Mouse (Mus musculus) heart, embryonic 16.5 days (tissue): Measurements from ENCODE around the gene Has3. TPM values are rescaled to one million over a fixed set of nuclear protein-coding genes. Genes with fewer than 3 reads are reported as not detected.
A peak's percentile ranks its signal among the peaks of the same experiment; 100 is the strongest.

ENCODE experiments used
- ATAC-seq: fragments of 200-750 bp; cut with Nextera tagmentation; replicated peaks from 2 replicates; pipeline ENCODE4 v1.8.0; 2017; ENCODE audit warnings: moderate number of reproducible peaks; ENCODE audit not compliant: insufficient read depth, low FRiP score; ENCODE audit errors: extremely low read depth
- H3K27ac ChIP-seq: fragments of 300-500 bp; sonication (generic); 2 replicates; pipeline ENCODE4 v1.5.1; 2014; ENCODE audit warnings: mild to moderate bottlenecking, low read length, control low read depth, moderate library complexity
- H3K27me3 ChIP-seq: fragments of 300-500 bp; sonication (generic); 2 replicates; pipeline ENCODE4 v1.6.1; 2014; ENCODE audit warnings: low read length, mixed read lengths; ENCODE audit not compliant: control insufficient read depth, insufficient read depth
- H3K36me3 ChIP-seq: fragments of 300-500 bp; sonication (generic); 2 replicates; pipeline ENCODE4 v1.6.1; 2014; ENCODE audit not compliant: control insufficient read depth, insufficient read depth
- H3K4me1 ChIP-seq: fragments of 300-500 bp; sonication (generic); 2 replicates; pipeline ENCODE4 v1.6.1; 2014; ENCODE audit warnings: low read length, mixed read lengths; ENCODE audit not compliant: control insufficient read depth, insufficient read depth
- H3K4me2 ChIP-seq: fragments of 300-500 bp; sonication (generic); 2 replicates; pipeline ENCODE4 v1.6.1; 2014; ENCODE audit warnings: low read depth, mild to moderate bottlenecking, control low read depth, low read length
- H3K4me3 ChIP-seq: fragments of 300-500 bp; sonication (generic); 2 replicates; pipeline ENCODE4 v1.5.1; 2014; ENCODE audit warnings: mild to moderate bottlenecking, control low read depth, low read length
- H3K9ac ChIP-seq: fragments of 300-500 bp; sonication (generic); 2 replicates; pipeline ENCODE4 v1.6.1; 2014; ENCODE audit warnings: low read length, control low read depth
- H3K9me3 ChIP-seq: fragments of 300-500 bp; sonication (generic); replicated peaks from 2 replicates; pipeline ENCODE4 v1.6.1; 2016; ENCODE audit warnings: low read length; ENCODE audit not compliant: control insufficient read depth
- WGBS: fragments of 180-500 bp; shearing (Covaris S2); extraction: QIAGEN DNeasy Blood & Tissue Kit; methylation state at CpG from one replicate; pipeline ENCODE4 v1.1.7; 2014; 5-methylcytosine and 5-hydroxymethylcytosine counted together
- polyA plus RNA-seq: library from polyadenylated mRNA; unstranded; fragments of >200 nt; fragmentation: Nextera tagmentation; extraction: Ambion mirVana; gene quantifications from 2 replicates; pipeline ENCODE4 v1.2.1, GENCODE M21; 2015

The Has3 gene
- polyA plus RNA-seq, 1 experiment from 2014 or later: 0.26 TPM

GRCm38 (mm10) chr8:106850034-106850433 lies 20.0 kb upstream of the Has3 start:
- no peak overlapping the region for H3K4me2 ChIP-seq
- ATAC-seq: 0 out of 2 replicates have a peak, but pooled peaks have one; percentile 5
- H3K9me3 ChIP-seq: no peaks in the 10 kb centered on the region
- no peaks in the 10 kb centered on the region for H3K27me3 ChIP-seq
- H3K4me1 ChIP-seq: no peaks in the 10 kb centered on the region
- H3K4me3 ChIP-seq: no peak overlapping the region
- H3K36me3 ChIP-seq: no peaks in the 10 kb centered on the region
- no peak overlapping the region for H3K9ac ChIP-seq
- H3K27ac ChIP-seq: no peak overlapping the region
- WGBS: 65% methylated on average over 10 of the region's 10 CpGs

DNA sequence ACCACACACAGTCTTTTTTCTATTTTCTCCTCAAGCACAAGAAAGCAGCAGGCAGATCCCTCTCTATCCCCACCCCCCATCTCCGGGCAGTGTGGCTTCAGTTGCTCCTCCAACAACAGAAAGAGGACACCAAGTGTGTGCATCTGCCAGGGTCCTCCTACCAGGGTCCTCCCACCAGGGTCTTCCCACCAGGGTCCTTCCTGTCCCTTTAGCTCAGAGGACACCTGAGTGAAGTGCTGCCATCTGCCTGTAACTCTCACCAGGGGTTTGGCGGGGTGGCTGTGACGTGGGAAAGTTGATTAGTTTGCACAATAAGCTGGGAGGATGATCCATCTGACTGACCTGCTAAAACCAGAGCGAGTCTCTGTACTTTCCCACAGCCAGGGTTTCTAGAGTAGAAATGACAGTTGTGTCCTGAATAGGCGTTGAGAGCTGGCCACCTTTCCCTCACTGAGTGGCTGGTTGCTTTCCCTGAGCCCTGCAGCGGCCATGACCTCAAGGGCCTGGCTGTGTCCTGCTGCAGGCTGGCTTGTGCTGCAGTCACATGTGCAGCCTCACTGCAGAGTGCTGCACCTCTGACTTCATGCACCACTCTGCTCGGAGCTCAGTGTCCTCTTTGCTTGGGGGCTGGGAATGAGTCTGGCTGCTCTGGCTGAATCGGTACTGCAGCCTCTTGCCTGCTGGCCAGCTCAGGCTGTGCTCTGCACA lies 15.4 kb upstream of the Has3 start:
- Histone ChIP-seq H3K4me2 (no peak overlapping the region), H3K4me3 (no peak overlapping the region), H3K9ac (no peak overlapping the region), H3K4me1 (no peaks in the 10 kb centered on the region), H3K9me3 (no peaks in the 10 kb centered on the region), H3K36me3 (no peaks in the 10 kb centered on the region), H3K27me3 (no peaks in the 10 kb centered on the region), H3K27ac (no peak overlapping the region)
- ATAC-seq: no peak
- 38% methylated on average over 8 of the region's 8 CpGs for WGBS

DNA sequence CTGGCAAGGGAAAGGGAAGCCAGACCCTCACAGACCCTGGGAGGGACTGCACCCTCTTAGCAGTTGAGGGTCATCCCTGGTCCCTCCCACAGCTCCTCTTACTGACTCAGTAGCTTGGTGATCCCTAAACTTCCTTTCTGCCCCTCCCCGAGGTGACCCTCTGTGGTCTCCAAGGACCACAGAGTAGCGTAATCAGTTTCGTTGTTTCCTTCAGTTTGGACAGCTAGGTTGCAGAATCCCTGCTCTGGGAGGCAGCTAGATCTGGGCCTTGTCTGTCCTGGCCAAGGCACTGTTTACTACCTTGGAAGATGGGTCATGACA lies 14.8 kb upstream of the Has3 start:
- Histone ChIP-seq H3K9me3 (no peaks in the 10 kb centered on the region), H3K27me3 (no peaks in the 10 kb centered on the region), H3K4me2 (no peak overlapping the region), H3K4me1 (no peaks in the 10 kb centered on the region), H3K36me3 (no peaks in the 10 kb centered on the region), H3K9ac (no peak overlapping the region), H3K27ac (no peak overlapping the region), H3K4me3 (no peak overlapping the region)
- 75% methylated on average over 3 of the region's 3 CpGs for WGBS
- no peak for ATAC-seq

GRCm38 (mm10) chr8:106862845-106863244 lies 7.2 kb upstream of the Has3 start:
- Histone ChIP-seq H3K9me3 (no peaks in the 10 kb centered on the region), H3K36me3 (no peaks in the 10 kb centered on the region), H3K27me3 (no peaks in the 10 kb centered on the region), H3K4me3 (no peak overlapping the region), H3K9ac (no peak overlapping the region), H3K4me1 (no peaks in the 10 kb centered on the region), H3K27ac (no peak overlapping the region), H3K4me2 (no peak overlapping the region)
- no peak for ATAC-seq
- 87% methylated on average over 10 of the region's 10 CpGs for WGBS

DNA sequence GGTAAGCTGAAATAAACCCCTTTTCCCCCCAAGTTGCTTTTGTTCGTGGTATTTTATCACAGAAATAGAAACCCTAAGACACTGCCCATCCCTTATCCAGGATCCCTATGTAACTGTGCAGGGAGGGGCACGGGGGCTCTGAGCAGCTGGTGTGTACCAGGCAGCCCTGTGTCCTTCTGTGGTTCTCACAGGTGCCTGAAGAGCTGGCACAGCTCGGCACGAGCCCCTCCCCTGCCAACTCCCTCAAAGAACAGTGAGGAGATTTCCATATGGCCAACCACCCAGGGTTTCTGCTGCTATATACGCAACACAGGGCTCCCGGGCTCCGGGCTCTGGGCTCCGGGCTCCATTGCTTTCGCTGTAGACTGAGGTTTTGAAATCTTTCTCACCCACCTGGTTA lies 4.7 kb upstream of the Has3 start:
- Histone ChIP-seq H3K27ac (no peak overlapping the region), H3K27me3 (peaks cover 12% of the 10 kb centered on the region), H3K9me3 (no peaks in the 10 kb centered on the region), H3K36me3 (no peaks in the 10 kb centered on the region), H3K9ac (no peak overlapping the region), H3K4me2 (no peak overlapping the region), H3K4me3 (no peak overlapping the region), H3K4me1 (no peaks in the 10 kb centered on the region)
- 76% methylated on average over 9 of the region's 9 CpGs for WGBS
- ATAC-seq: no peak

- Histone ChIP-seq H3K4me1 (peaks cover 20% of the 10 kb centered on the region), H3K4me2 (peak overlapping the region; percentile 100), H3K9me3 (no peaks in the 10 kb centered on the region), H3K27ac (no peak overlapping the region), H3K36me3 (no peaks in the 10 kb centered on the region), H3K27me3 (peaks cover 15% of the 10 kb centered on the region), H3K4me3 (peak overlapping the region; percentile 67), H3K9ac (peak overlapping the region; percentile 74)
- peak; percentile 57 for ATAC-seq
- under 1% methylated on average over 62 of the region's 63 CpGs for WGBS
These were observed 690 bp downstream of the Has3 start for GRCm38 (mm10) chr8:106870537-106871327.

- no peak overlapping the region for H3K27ac ChIP-seq
- H3K9ac ChIP-seq: peak overlapping the region; percentile 74
- H3K4me2 ChIP-seq: peak overlapping the region; percentile 100
- peak; percentile 15; the same call in 1 of the 2 replicates for ATAC-seq
- H3K4me1 ChIP-seq: peaks cover 20% of the 10 kb centered on the region
- 2% methylated on average over 15 of the region's 15 CpGs for WGBS
- H3K36me3 ChIP-seq: no peaks in the 10 kb centered on the region
- no peaks in the 10 kb centered on the region for H3K9me3 ChIP-seq
- peak overlapping the region; percentile 67 for H3K4me3 ChIP-seq
- H3K27me3 ChIP-seq: peaks cover 15% of the 10 kb centered on the region
These were observed 1.4 kb downstream of the Has3 start for GRCm38 (mm10) chr8:106871328-106871926.

GRCm38 (mm10) chr8:106871931-106872371 lies 1.9 kb downstream of the Has3 start:
- Histone ChIP-seq H3K4me3 (peak overlapping the region; percentile 67), H3K9ac (peak overlapping the region; percentile 74), H3K4me2 (peak overlapping the region; percentile 100), H3K9me3 (no peaks in the 10 kb centered on the region), H3K27ac (0 out of 2 replicates have a peak overlapping the region, but pooled peaks have one; percentile 9), H3K4me1 (peaks cover 20% of the 10 kb centered on the region), H3K36me3 (no peaks in the 10 kb centered on the region), H3K27me3 (peaks cover 15% of the 10 kb centered on the region)
- under 1% methylated on average over 22 of the region's 22 CpGs for WGBS
- peak; percentile 78 for ATAC-seq
